Mouse (Mus musculus): Measurements from ENCODE around the gene Ptprd.

Gene Ptprd

GRCm38 (mm10) chr4:77249801-77250200 is 962.0 kb downstream of the Ptprd start:
- peak; percentile 65 for DNase-seq (ENCODE audit: low read depth, low spot score)

GRCm38 (mm10) chr4:77248918-77249317 is 962.8 kb downstream of the Ptprd start:
- no peak for DNase-seq (ENCODE audit: low read depth, low spot score)

GRCm38 (mm10) chr4:77241852-77242455 is 969.8 kb downstream of the Ptprd start:
- no peak for DNase-seq (ENCODE audit: low read depth, low spot score)

GRCm38 (mm10) chr4:77238144-77238543 is 973.6 kb downstream of the Ptprd start:
- DNase-seq (ENCODE audit: low read depth, low spot score): no peak

- DNase-seq (ENCODE audit: low read depth, low spot score): no peak
Measured at GRCm38 (mm10) chr4:77233243-77233642, 978.5 kb downstream of the Ptprd start.

GRCm38 (mm10) chr4:77168866-77169265 is 1042.9 kb downstream of the Ptprd start:
- DNase-seq (ENCODE audit: low read depth, low spot score): no peak

GRCm38 (mm10) chr4:77157601-77158000 is 1054.2 kb downstream of the Ptprd start:
- no peak for DNase-seq (ENCODE audit: low read depth, low spot score)

- no peak for DNase-seq (ENCODE audit: low read depth, low spot score)
Measured at GRCm38 (mm10) chr4:77155561-77155960, 1056.2 kb downstream of the Ptprd start.

GRCm38 (mm10) chr4:77155037-77155436 is 1056.7 kb downstream of the Ptprd start:
- DNase-seq (ENCODE audit: low read depth, low spot score): no peak

- no peak for DNase-seq (ENCODE audit: low read depth, low spot score)
Measured at GRCm38 (mm10) chr4:77124852-77125251, 1086.9 kb downstream of the Ptprd start.

GRCm38 (mm10) chr4:77110894-77111293 is 1100.9 kb downstream of the Ptprd start:
- DNase-seq (ENCODE audit: low read depth, low spot score): no peak

- DNase-seq (ENCODE audit: low read depth, low spot score): no peak
Measured at GRCm38 (mm10) chr4:77107291-77107690, 1104.5 kb downstream of the Ptprd start.

GRCm38 (mm10) chr4:77083165-77083564 is 1128.6 kb downstream of the Ptprd start:
- peak; percentile 68 for DNase-seq (ENCODE audit: low read depth, low spot score)

GRCm38 (mm10) chr4:77077607-77078006 is 1134.2 kb downstream of the Ptprd start:
- no peak for DNase-seq (ENCODE audit: low read depth, low spot score)

- no peak for DNase-seq (ENCODE audit: low read depth, low spot score)
Measured at GRCm38 (mm10) chr4:77050536-77051207, 1161.1 kb downstream of the Ptprd start.

- DNase-seq (ENCODE audit: low read depth, low spot score): no peak
Measured at GRCm38 (mm10) chr4:77004483-77004882, 1207.3 kb downstream of the Ptprd start.

GRCm38 (mm10) chr4:76996172-76996571 is 1215.6 kb downstream of the Ptprd start:
- DNase-seq (ENCODE audit: low read depth, low spot score): no peak

GRCm38 (mm10) chr4:76989961-76990360 is 1221.8 kb downstream of the Ptprd start:
- no peak for DNase-seq (ENCODE audit: low read depth, low spot score)

- DNase-seq (ENCODE audit: low read depth, low spot score): no peak
Measured at GRCm38 (mm10) chr4:76977056-76977809, 1234.5 kb downstream of the Ptprd start.

GRCm38 (mm10) chr4:76948251-76948650 is 1263.5 kb downstream of the Ptprd start:
- DNase-seq (ENCODE audit: low read depth, low spot score): peak; percentile 46

- no peak for DNase-seq (ENCODE audit: low read depth, low spot score)
Measured at GRCm38 (mm10) chr4:76941382-76942360, 1270.1 kb downstream of the Ptprd start.

Data from ZHBTc4 (cell line).